Mouse (Mus musculus) ZHBTc4 (cell line): ENCODE measurements at regions not wholly inside any gene's neighbourhood (a gene's known extent, or its start where the extent isn't known, plus 50 kb on each side); places are given as distances from the start of the nearest gene placed in this dataset.
A peak's percentile ranks its signal among the peaks of the same experiment; 100 is the strongest.

Experiments
- DNase-seq: peaks from one replicate; pipeline ENCODE4 v3.0.0-alpha.2; 2011; ENCODE audit warnings: low read depth, low spot score

DNA sequence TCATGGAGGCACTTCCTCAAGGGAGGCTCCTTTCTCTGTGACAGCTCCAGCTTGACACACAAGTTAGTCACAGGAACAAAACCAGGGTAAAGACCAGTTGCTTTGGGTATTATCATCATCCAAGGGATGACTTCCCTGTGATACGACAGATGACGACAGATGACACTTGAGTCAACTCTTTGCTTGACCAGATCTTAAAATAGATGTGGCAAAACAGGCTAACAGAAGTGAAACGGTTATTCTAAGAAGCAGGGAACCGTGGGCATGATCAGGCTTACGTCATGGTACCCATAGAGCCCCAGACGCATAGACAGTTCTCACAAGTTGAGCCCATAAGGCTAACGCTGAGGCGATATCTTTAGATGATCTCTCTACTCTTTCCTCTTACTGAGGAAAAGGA is 160.3 kb downstream of the Dyrk2 start:
- DNase-seq, result no peak

DNA sequence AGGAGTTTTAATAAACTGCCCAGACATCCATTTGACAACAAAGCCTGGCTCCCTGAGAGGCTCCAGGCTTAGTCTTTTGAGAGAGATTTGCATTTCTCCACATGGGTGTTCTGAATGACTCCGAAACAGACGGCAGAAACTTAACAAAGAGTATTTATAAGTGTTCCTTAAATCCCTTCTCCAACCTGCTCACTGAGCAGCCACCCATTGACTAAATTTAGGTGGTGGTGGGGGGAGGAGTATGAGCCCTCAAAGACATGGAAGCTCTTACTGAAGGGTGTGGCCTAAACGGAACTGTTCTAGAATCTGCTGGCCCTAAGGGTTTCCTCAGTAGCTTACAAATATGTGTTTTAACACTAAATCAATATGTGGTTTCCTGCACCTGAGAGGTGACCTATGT is 158.5 kb downstream of the Dyrk2 start:
- no peak for DNase-seq

GRCm38 (mm10) chr10:118711951-118712350 is 158.1 kb downstream of the Dyrk2 start:
- no peak for DNase-seq

- DNase-seq, result no peak
Measured at GRCm38 (mm10) chr10:118712951-118713350, 157.1 kb downstream of the Dyrk2 start.

GRCm38 (mm10) chr10:118714179-118714581 is 155.8 kb downstream of the Dyrk2 start:
- no peak for DNase-seq

- no peak for DNase-seq
Measured at GRCm38 (mm10) chr10:118714595-118714994, 155.4 kb downstream of the Dyrk2 start.

- no peak for DNase-seq
Measured at GRCm38 (mm10) chr10:118720630-118721029, 149.4 kb downstream of the Dyrk2 start.

DNA sequence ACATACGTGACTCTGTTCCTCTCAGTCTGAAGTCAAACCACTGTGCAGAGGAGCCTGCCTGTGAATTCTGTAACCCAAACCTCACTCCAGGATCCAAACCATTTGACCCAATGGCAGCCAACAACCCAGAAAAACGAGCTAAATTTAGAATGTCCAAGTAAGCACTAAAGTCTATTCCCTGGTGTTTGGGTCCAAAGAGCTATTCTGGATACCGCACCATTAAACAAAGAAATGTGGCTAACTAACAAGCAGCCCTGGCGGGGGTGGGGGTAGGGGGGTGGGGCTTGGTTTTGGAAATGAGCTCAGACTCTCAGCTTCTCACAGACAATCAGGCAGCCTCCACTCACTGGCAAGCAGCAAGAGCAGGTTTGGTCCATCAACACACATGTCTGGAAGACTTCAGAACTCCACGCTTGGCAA is 147.9 kb downstream of the Dyrk2 start:
- no peak for DNase-seq

DNA sequence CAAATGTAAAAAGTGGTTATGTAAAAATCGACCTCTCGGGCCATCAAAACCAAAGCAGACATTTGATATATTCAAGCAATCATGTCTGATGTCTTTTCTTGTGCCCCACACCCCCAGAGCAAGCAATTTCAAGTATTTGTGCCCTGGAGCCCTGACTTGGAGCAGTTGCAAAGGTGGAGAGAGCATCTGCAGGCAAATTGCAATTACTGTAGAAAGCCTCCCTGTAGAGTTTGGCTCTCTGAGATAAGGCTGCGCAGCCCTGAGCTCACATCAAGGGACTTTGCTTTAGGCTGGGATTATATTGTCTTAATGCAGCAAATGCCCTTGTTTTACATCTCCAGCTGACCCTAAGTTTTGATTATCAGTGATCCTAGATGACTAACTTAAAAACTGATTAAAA is 147.3 kb downstream of the Dyrk2 start:
- peak; percentile 10 for DNase-seq

GRCm38 (mm10) chr10:118736093-118736492 is 133.9 kb downstream of the Dyrk2 start:
- no peak for DNase-seq

DNA sequence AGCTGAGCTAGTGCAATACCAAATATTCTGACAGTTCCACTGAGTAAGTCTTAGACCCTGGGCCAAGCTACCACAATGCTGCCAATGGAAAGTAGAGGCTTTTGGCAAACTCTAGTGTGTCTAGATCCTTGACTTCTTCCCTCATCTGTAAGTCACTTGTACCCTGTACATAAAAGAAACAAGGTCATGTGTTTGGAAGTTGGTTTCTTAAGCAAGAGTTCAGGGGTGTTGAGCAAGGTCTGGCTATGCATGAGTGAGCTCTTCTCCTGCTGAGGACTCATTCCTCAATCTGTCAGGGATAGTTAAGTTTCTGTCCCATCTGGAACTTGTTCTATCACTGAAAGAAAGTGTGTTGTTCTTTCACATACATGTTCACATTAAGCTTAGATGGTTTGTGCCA is 132.9 kb downstream of the Dyrk2 start:
- no peak for DNase-seq

DNA sequence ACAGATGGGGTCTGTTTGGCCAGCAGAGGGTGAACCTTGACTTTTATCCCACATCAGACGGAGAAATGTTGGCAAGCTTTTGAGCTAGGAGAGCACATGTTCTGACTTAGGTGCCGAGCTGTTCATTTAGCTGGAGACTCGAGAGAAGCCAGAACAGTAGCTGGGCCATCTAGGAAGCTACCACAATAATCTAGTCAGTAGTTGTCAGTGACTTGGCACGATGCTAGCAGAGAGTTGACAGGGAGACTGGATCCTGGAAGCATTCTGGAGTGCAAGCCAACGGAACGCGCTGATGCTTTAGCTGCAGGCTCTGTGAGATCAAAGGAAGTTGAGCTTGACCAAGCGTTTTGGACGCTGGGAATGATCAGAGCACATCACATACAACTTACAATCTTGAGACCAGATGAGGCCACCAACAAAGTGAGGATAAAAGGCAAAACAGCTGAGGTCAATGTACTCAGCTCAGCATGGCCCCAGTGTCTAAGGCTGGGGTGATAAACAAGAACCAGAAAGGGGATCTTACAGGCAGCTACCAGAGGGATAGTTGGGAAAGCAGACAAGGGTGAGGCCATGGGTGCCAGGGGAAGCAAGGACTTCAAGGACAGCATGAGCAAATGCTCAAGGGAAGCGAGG is 130.0 kb downstream of the Dyrk2 start:
- no peak for DNase-seq

GRCm38 (mm10) chr10:118743831-118744230 is 126.2 kb downstream of the Dyrk2 start:
- no peak for DNase-seq

- no peak for DNase-seq
Measured at GRCm38 (mm10) chr10:118746719-118747395, 123.2 kb downstream of the Dyrk2 start.

GRCm38 (mm10) chr10:118749039-118749438 is 121.0 kb downstream of the Dyrk2 start:
- peak; percentile 10 for DNase-seq

GRCm38 (mm10) chr10:118749756-118750155 is 120.3 kb downstream of the Dyrk2 start:
- DNase-seq, result no peak

- DNase-seq, result no peak
Measured at GRCm38 (mm10) chr10:118751110-118751509, 118.9 kb downstream of the Dyrk2 start.

- DNase-seq, result no peak
Measured at GRCm38 (mm10) chr10:118753061-118753775, 116.8 kb downstream of the Dyrk2 start.

GRCm38 (mm10) chr10:118754791-118755190 is 115.2 kb downstream of the Dyrk2 start:
- DNase-seq, result no peak

- DNase-seq, result no peak
Measured at GRCm38 (mm10) chr10:118758825-118759471, 111.1 kb downstream of the Dyrk2 start.

GRCm38 (mm10) chr10:118760441-118760840 is 109.6 kb downstream of the Dyrk2 start:
- DNase-seq, result no peak
